Mouse (Mus musculus) ES-Bruce4 (cell line): ENCODE measurements around the gene Mrps27. TPM values are rescaled to one million over a fixed set of nuclear protein-coding genes. Genes with fewer than 3 reads are reported as not detected.

ENCODE experiments used
- H3K27ac ChIP-seq: 2 replicates; pipeline ENCODE4 v1.5.1; 2012; ENCODE audit warnings: low read length, inconsistent platforms; ENCODE audit not compliant: insufficient read depth
- H3K27me3 ChIP-seq: 2 replicates; pipeline ENCODE4 v1.6.1; 2012; ENCODE audit warnings: mild to moderate bottlenecking, low read length, inconsistent platforms; ENCODE audit not compliant: control insufficient read depth, poor library complexity, insufficient read depth, severe bottlenecking
- H3K36me3 ChIP-seq: 2 replicates; pipeline ENCODE4 v1.6.1; 2012; ENCODE audit warnings: inconsistent platforms, mild to moderate bottlenecking, low read length, moderate library complexity; ENCODE audit not compliant: control insufficient read depth, poor library complexity, insufficient read depth, severe bottlenecking
- H3K4me1 ChIP-seq: one replicate; pipeline ENCODE4 v1.8.1; 2011; ENCODE audit warnings: low read length; ENCODE audit not compliant: control insufficient read depth, insufficient read depth
- H3K4me3 ChIP-seq: 2 replicates; pipeline ENCODE4 v1.5.1; 2011; ENCODE audit warnings: low read depth, mild to moderate bottlenecking, low read length
- H3K9ac ChIP-seq: 2 replicates; pipeline ENCODE4 v1.6.1; 2012; ENCODE audit warnings: low read depth, mild to moderate bottlenecking, inconsistent platforms; ENCODE audit not compliant: poor library complexity, severe bottlenecking
- H3K9me3 ChIP-seq: replicated peaks from 2 replicates; pipeline ENCODE4 v1.6.1; 2012; ENCODE audit warnings: mild to moderate bottlenecking, low read length, inconsistent platforms; ENCODE audit not compliant: control insufficient read depth, poor library complexity, insufficient read depth, severe bottlenecking
- CTCF ChIP-seq: IDR thresholded peaks from one replicate; pipeline ENCODE4 v1.8.1; 2011; ENCODE audit warnings: low read depth, low read length
- EP300 ChIP-seq: IDR thresholded peaks from 2 replicates; pipeline ENCODE4 v1.6.1; 2011; ENCODE audit warnings: low read depth, low read length; ENCODE audit not compliant: insufficient read depth
- POLR2A ChIP-seq: IDR thresholded peaks from one replicate; pipeline ENCODE4 v1.8.1; 2011; ENCODE audit warnings: low read length; ENCODE audit not compliant: insufficient read depth
- polyA plus RNA-seq: library from polyadenylated mRNA; stranded (reverse); fragments of >200 nt; gene quantifications from 2 replicates; pipeline ENCODE4 v1.2.4, GENCODE M21; 2011; ENCODE audit warnings: low read depth; ENCODE audit not compliant: missing spikeins, insufficient read depth, insufficient read length

Mrps27 gene
- polyA plus RNA-seq, 1 experiment: 63.1 TPM

DNA sequence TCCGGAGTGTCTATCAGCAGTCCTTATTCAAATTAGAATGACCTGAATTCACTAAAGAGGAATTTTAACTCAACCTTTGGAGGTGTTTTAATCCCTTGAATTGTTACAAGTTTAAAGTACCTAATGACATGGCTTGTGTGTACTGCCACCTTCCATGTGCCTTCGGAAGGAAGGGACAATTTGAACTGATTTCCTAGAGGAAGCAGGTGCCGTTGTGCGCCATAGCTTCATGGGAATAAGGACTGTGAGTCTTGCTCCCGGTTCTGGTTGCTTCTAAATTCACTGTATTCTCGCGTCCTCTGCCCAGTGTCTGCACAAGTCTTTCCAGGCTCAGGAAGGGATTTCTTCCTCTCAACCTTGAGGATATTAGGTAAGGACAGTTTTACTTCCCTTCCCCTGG lies 41.8 kb downstream of the Mrps27 start:
- no peaks in the 10 kb centered on the region for H3K27me3 ChIP-seq
- H3K27ac ChIP-seq: no peak overlapping the region
- H3K4me3 ChIP-seq: no peak overlapping the region
- no peaks in the 10 kb centered on the region for H3K4me1 ChIP-seq
- H3K36me3 ChIP-seq: no peaks in the 10 kb centered on the region
- H3K9ac ChIP-seq: no peak overlapping the region
- TF ChIP-seq EP300: no peak
- no peak for TF ChIP-seq POLR2A
- no peak for TF ChIP-seq CTCF
- no peaks in the 10 kb centered on the region for H3K9me3 ChIP-seq

DNA sequence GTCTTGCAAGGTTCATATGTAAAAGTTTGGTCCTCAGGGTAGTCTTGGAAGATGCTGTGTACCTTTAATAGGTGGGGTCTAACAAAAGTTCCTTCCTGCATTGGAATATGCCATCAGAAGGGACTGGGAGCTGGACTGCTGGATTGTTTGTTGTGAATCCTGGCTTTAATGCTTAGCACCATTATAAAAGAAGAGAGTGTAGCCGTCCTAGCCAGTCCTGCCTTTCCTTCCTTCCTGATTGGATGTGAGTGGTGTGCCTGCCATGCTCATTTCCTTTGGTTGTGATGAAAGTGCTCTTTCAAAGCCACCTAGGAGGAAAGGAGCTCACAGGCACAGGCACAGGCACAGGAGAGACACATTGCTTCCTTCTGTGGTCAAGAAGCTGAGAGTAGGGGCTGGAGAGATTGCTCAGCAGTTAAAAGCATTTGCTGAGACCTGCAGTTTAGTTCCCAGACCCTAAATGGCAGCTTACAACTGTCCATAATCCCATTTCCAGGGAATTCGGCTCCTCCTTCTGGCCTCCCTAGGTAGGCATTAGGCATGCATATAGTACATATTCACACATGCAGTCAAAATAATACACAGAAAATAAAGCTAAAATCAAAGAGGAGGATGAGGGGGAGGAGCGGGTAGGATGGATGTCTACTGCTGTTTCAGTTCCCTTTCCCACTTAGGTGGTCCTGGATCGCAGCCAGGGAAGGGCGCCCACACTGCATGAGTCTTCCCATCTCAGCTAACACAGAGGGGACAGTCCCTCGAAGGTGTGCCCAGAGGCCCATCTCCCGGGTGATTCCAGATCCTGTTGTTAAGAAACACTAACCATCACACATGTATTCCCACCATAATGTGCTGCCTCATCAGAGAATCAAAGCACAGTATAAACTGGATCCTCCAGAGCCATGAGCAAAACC lies 43.6 kb downstream of the Mrps27 start:
- Histone ChIP-seq H3K27me3 (no peaks in the 10 kb centered on the region), H3K27ac (no peak overlapping the region), H3K36me3 (peaks cover 3% of the 10 kb centered on the region; the same call in 1 of the 2 replicates), H3K9ac (no peak overlapping the region), H3K9me3 (no peaks in the 10 kb centered on the region), H3K4me1 (no peaks in the 10 kb centered on the region), H3K4me3 (no peak overlapping the region)
- TF ChIP-seq CTCF: no peak
- TF ChIP-seq EP300: no peak
- no peak for TF ChIP-seq POLR2A

DNA sequence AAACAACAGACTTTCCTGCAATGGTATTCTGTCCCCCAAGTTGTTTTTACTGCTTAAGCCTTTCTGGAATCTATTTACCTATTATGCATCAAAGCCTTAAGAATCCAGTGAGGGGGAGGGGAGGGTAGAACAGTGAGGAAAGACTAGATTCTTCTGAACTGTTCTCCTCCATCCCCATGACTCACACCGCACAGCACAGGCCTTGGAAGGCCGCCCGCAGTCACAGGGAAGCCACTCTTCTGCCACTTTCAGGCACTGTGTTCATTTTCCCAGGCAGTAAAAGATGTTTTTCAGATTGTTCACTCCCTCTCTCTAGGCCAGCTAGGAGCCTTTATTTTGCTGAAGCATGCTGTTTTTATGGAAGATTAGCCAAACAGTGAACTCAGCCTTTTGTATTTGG lies 46.8 kb downstream of the Mrps27 start:
- Histone ChIP-seq H3K27me3 (no peaks in the 10 kb centered on the region), H3K9ac (no peak overlapping the region), H3K9me3 (no peaks in the 10 kb centered on the region), H3K27ac (no peak overlapping the region), H3K4me3 (no peak overlapping the region), H3K36me3 (peaks cover 3% of the 10 kb centered on the region; the same call in 1 of the 2 replicates), H3K4me1 (no peaks in the 10 kb centered on the region)
- TF ChIP-seq CTCF (no peak), POLR2A (no peak), EP300 (no peak)

DNA sequence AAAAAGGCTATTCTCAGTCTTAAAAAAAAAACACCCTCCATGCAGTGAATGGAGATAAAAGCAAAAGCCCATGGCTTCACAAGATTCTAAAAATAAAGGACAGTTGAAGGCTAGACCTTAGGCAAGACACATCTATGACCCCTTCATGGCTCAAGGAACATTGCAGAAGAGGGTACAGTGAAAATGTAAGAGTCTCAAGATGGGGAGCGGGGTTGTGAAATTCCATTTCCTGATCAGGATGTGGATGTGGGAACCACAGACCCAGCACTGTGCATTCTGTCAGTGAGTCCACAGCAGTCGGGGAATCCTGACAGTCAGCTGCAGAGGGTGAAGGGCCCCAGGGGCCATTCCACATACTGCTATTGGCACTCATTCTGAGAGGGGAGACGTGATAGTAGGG lies 48.5 kb downstream of the Mrps27 start:
- Histone ChIP-seq H3K4me1 (no peaks in the 10 kb centered on the region), H3K9me3 (no peaks in the 10 kb centered on the region), H3K36me3 (peaks cover 3% of the 10 kb centered on the region; the same call in 1 of the 2 replicates), H3K27me3 (no peaks in the 10 kb centered on the region), H3K4me3 (no peak overlapping the region), H3K27ac (no peak overlapping the region), H3K9ac (no peak overlapping the region)
- TF ChIP-seq EP300 (no peak), POLR2A (no peak), CTCF (no peak)

DNA sequence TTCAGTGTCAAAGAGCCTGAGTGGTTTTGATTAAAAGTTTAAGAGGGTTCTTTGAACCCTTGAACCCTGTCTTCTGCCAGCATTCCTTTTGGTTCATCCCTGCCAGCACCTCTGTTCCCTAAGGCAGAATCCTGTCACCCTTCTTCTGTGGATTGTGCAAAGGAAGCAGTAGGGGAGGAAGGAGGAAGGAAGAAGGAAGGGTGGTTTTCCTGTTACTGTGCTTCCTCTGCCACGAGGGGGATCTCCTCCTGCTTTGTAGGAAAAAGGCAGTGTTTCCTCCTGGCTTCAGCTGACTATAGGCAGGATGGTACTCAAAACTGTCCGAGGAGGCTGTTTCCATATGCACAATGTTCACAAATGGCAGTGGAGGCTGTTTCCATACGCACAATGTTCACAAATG lies 50.1 kb downstream of the Mrps27 start:
- Histone ChIP-seq H3K4me1 (no peaks in the 10 kb centered on the region), H3K9me3 (no peaks in the 10 kb centered on the region), H3K27ac (no peak overlapping the region), H3K36me3 (peaks cover 3% of the 10 kb centered on the region; the same call in 1 of the 2 replicates), H3K9ac (no peak overlapping the region), H3K27me3 (no peaks in the 10 kb centered on the region), H3K4me3 (no peak overlapping the region)
- no peak for TF ChIP-seq CTCF

DNA sequence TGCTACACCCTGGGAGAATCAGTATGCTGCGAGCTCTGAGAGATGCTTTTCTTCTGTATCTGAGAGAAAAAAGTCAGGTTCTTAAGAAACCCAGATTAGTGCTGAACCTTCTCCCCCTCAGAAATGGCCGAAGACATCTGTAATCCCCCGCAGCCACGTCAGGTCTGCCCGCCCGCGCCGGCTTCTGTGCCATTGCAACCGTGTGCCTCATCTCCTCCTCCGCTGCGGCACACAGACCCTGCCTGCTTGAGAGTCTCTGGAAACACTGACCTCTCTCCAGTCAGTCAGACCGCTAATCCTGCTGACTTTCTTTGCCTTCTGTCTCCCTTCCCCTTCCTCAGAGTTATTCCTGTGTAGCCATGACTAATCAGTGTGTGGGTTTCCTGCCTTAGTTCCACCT lies 50.9 kb downstream of the Mrps27 start:
- Histone ChIP-seq H3K4me3 (no peak overlapping the region), H3K27ac (no peak overlapping the region), H3K9ac (no peak overlapping the region)

More for the DNA sequence above, 50.9 kb downstream of the Mrps27 start:
- H3K27me3 ChIP-seq: no peaks in the 10 kb centered on the region
- no peaks in the 10 kb centered on the region for H3K9me3 ChIP-seq
- TF ChIP-seq POLR2A (no peak), CTCF (no peak), EP300 (no peak)
- H3K36me3 ChIP-seq: peaks cover 6% of the 10 kb centered on the region; the same call in 1 of the 2 replicates
- H3K4me1 ChIP-seq: no peaks in the 10 kb centered on the region
